Mouse (Mus musculus) embryonic facial prominence, embryonic 15.5 days (tissue): ENCODE measurements around the gene Bnc1. TPM values are rescaled to one million over a fixed set of nuclear protein-coding genes. Genes with fewer than 3 reads are reported as not detected.

ENCODE experiments used
- ATAC-seq: fragments of 200-750 bp; cut with Nextera tagmentation; 2 replicates; pipeline ENCODE4 v1.8.0; 2017; ENCODE audit warnings: low read depth, moderate TSS enrichment; ENCODE audit not compliant: insufficient number of reproducible peaks, low FRiP score, low TSS enrichment
- H3K27ac ChIP-seq: fragments of 300-500 bp; sonication (generic); replicated peaks from 2 replicates; pipeline ENCODE4 v1.5.1; 2015; ENCODE audit warnings: mild to moderate bottlenecking, inconsistent platforms
- H3K27me3 ChIP-seq: fragments of 300-500 bp; sonication (generic); 2 replicates; pipeline ENCODE4 v1.6.1; 2015; ENCODE audit warnings: inconsistent platforms
- H3K36me3 ChIP-seq: fragments of 300-500 bp; sonication (generic); 2 replicates; pipeline ENCODE4 v1.6.1; 2015; ENCODE audit warnings: mild to moderate bottlenecking, inconsistent platforms
- H3K4me1 ChIP-seq: fragments of 300-500 bp; sonication (generic); 2 replicates; pipeline ENCODE4 v1.6.1; 2015; ENCODE audit warnings: inconsistent platforms
- H3K4me2 ChIP-seq: fragments of 300-500 bp; sonication (generic); replicated peaks from 2 replicates; pipeline ENCODE4 v1.6.1; 2015; ENCODE audit warnings: mild to moderate bottlenecking, inconsistent platforms
- H3K4me3 ChIP-seq: fragments of 300-500 bp; sonication (generic); replicated peaks from 2 replicates; pipeline ENCODE4 v1.5.1; 2015; ENCODE audit warnings: mild to moderate bottlenecking, inconsistent platforms
- H3K9ac ChIP-seq: fragments of 300-500 bp; sonication (generic); 2 replicates; pipeline ENCODE4 v1.6.1; 2015; ENCODE audit warnings: inconsistent platforms
- H3K9me3 ChIP-seq: fragments of 300-500 bp; sonication (generic); replicated peaks from 2 replicates; pipeline ENCODE4 v1.6.1; 2016; ENCODE audit warnings: inconsistent platforms
- WGBS: fragments of 180-500 bp; shearing (Covaris S2); methylation state at CpG from one replicate; pipeline ENCODE4 v1.1.7; 2015; 5-methylcytosine and 5-hydroxymethylcytosine counted together
- polyA plus RNA-seq: library from polyadenylated mRNA; unstranded; fragments of >200 nt; fragmentation: Nextera tagmentation; extraction: Ambion mirVana; gene quantifications from 2 replicates; pipeline ENCODE4 v1.2.1, GENCODE M21; 2015

Bnc1 gene
- polyA plus RNA-seq, 1 experiment from 2014 or later = 1.6 TPM

- ATAC-seq = no peak
- H3K9ac ChIP-seq = no peak overlapping the region
- no peak overlapping the region for H3K4me3 ChIP-seq
- no peak overlapping the region for H3K27ac ChIP-seq
- 55% methylated on average over 2 of the region's 2 CpGs for WGBS
- H3K9me3 ChIP-seq = no peaks in the 10 kb centered on the region
- H3K4me2 ChIP-seq = no peak overlapping the region
- H3K36me3 ChIP-seq = no peaks in the 10 kb centered on the region
- no peaks in the 10 kb centered on the region for H3K4me1 ChIP-seq
- H3K27me3 ChIP-seq = peaks cover under 1% of the 10 kb centered on the region; the same call in 1 of the 2 replicates
These were observed 15.1 kb upstream of the Bnc1 start for GRCm38 (mm10) chr7:82007151-82007550.

DNA sequence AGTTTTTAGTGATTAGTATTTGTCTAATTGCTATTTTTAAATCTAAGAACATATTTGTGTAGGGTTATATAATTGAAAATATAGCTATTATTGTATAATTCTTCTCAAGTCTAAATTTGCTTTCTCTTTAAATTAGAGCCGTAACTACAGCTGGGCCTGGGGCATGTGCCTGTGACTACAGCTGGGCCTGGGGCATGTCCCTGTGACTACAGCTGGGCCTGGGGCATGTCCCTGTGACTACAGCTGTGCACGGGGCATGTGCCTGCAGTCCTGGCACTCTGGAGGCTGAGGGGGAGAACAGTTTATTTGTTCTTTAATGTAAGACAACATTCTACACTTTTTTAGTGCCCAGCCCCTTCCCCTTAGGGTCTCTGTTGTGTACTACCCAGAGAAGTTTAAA lies 12.1 kb upstream of the Bnc1 start:
- WGBS = 49% methylated on average over 2 of the region's 2 CpGs
- H3K9me3 ChIP-seq = no peaks in the 10 kb centered on the region
- no peak overlapping the region for H3K4me2 ChIP-seq
- no peak overlapping the region for H3K4me3 ChIP-seq
- H3K36me3 ChIP-seq = no peaks in the 10 kb centered on the region
- H3K4me1 ChIP-seq = no peaks in the 10 kb centered on the region
- peaks cover 6% of the 10 kb centered on the region; the same call in 1 of the 2 replicates for H3K27me3 ChIP-seq
- H3K27ac ChIP-seq = no peak overlapping the region
- ATAC-seq = no peak
- H3K9ac ChIP-seq = no peak overlapping the region

GRCm38 (mm10) chr7:81999816-82000215 lies 7.7 kb upstream of the Bnc1 start:
- H3K27ac ChIP-seq = no peak overlapping the region
- H3K36me3 ChIP-seq = no peaks in the 10 kb centered on the region
- ATAC-seq = no peak
- 38% methylated on average over 2 of the region's 2 CpGs for WGBS
- H3K4me2 ChIP-seq = no peak overlapping the region
- no peak overlapping the region for H3K4me3 ChIP-seq
- no peaks in the 10 kb centered on the region for H3K9me3 ChIP-seq
- no peak overlapping the region for H3K9ac ChIP-seq
- H3K4me1 ChIP-seq = peaks cover 5% of the 10 kb centered on the region; the same call in 1 of the 2 replicates
- peaks cover 28% of the 10 kb centered on the region for H3K27me3 ChIP-seq

DNA sequence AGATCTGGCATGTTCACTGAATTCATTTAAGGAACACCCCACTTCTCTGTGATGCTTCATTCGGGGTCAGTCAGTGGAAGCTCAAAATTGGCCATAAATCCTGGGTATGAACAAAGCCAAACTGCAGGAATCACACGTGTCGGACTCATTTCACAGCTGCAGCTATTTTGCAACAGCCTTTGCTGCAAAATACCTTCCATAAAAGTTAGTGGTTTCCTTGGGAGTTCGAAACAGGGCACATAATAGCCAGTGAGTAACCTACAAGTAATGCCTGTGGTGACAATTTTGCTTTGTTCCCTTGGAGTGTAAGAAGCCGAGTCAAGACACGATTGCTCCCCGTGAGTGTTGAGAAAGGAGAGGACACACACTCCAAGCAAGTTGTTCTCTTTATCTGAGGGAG lies 7.3 kb upstream of the Bnc1 start:
- Histone ChIP-seq H3K27ac (no peak overlapping the region), H3K9me3 (no peaks in the 10 kb centered on the region), H3K4me2 (no peak overlapping the region), H3K4me3 (no peak overlapping the region), H3K27me3 (peaks cover 32% of the 10 kb centered on the region), H3K4me1 (peaks cover 5% of the 10 kb centered on the region; the same call in 1 of the 2 replicates), H3K9ac (no peak overlapping the region), H3K36me3 (no peaks in the 10 kb centered on the region)
- 40% methylated on average over 7 of the region's 7 CpGs for WGBS
- ATAC-seq = no peak

DNA sequence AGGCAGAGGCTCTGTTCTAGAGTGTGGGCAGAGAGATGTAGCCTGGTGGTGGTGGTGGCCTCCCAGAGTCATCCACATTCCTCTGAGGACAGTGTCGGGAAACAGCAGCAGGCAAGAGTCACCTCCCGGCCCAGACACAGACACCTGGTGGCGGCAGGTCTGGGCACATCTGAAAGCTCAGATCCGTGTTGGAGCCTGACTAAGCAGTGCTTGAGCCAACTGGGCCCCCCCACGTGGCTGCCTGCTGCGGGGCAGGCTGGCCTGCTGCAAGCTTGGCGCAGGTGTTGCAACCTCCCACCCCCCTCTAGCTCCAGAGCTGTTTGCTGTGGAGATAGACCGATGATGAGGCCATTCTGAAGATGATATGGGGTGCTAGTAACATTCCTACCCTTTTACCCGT lies 3.9 kb upstream of the Bnc1 start:
- Histone ChIP-seq H3K9me3 (no peaks in the 10 kb centered on the region), H3K27me3 (peaks cover 59% of the 10 kb centered on the region), H3K4me3 (no peak overlapping the region), H3K36me3 (no peaks in the 10 kb centered on the region), H3K27ac (no peak overlapping the region), H3K4me1 (peaks cover 24% of the 10 kb centered on the region), H3K9ac (no peak overlapping the region), H3K4me2 (no peak overlapping the region)
- 14% methylated on average over 9 of the region's 9 CpGs for WGBS
- peak; percentile 15; the same call in 1 of the 2 replicates for ATAC-seq

DNA sequence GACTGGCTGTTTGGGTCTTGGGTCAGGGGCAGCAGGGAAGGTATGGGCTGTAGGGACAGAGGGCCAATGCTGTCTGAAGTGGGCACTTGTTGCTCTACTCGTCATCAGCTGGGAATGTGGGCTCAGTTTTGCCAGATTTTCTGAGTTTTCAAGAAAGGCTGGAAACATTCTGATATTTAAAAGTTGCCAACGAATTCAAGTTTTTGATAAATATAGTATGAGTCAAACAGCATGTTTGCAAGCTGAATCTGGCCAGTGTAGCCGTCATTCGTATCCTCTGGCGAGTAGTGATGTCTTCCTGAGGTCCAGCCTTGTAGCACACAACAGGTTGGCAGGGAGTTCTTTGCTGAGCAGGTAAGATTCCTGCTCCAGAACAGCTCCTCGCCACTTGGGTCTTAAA lies 3.0 kb upstream of the Bnc1 start:
- WGBS = 79% methylated on average over 6 of the region's 6 CpGs
- ATAC-seq = no peak
- H3K27me3 ChIP-seq = peaks cover 60% of the 10 kb centered on the region
- no peak overlapping the region for H3K4me2 ChIP-seq
- H3K9ac ChIP-seq = no peak overlapping the region
- no peaks in the 10 kb centered on the region for H3K36me3 ChIP-seq
- H3K9me3 ChIP-seq = no peaks in the 10 kb centered on the region
- H3K4me1 ChIP-seq = peaks cover 24% of the 10 kb centered on the region
- no peak overlapping the region for H3K27ac ChIP-seq
- no peak overlapping the region for H3K4me3 ChIP-seq

- WGBS = 34% methylated on average over 7 of the region's 7 CpGs
- Histone ChIP-seq H3K36me3 (no peaks in the 10 kb centered on the region), H3K4me2 (peak overlapping the region; percentile 94), H3K4me1 (peaks cover 24% of the 10 kb centered on the region), H3K9ac (no peak overlapping the region), H3K4me3 (peak overlapping the region; percentile 53; the same call in 1 of the 2 replicates), H3K27me3 (peaks cover 69% of the 10 kb centered on the region), H3K9me3 (no peaks in the 10 kb centered on the region), H3K27ac (no peak overlapping the region)
- no peak for ATAC-seq
These were observed 1.0 kb upstream of the Bnc1 start for GRCm38 (mm10) chr7:81993140-81993539.

GRCm38 (mm10) chr7:81991611-81992061 lies 456 bp downstream of the Bnc1 start:
- H3K9me3 ChIP-seq = no peaks in the 10 kb centered on the region
- H3K27ac ChIP-seq = no peak overlapping the region
- under 1% methylated on average over 36 of the region's 36 CpGs for whole genome bisulfite sequencing
- peaks cover 71% of the 10 kb centered on the region for H3K27me3 ChIP-seq
- no peaks in the 10 kb centered on the region for H3K36me3 ChIP-seq
- peak overlapping the region; percentile 27 for H3K9ac ChIP-seq
- ATAC-seq = no peak
- H3K4me3 ChIP-seq = peak overlapping the region; percentile 53
- peak overlapping the region; percentile 94 for H3K4me2 ChIP-seq
- H3K4me1 ChIP-seq = peaks cover 24% of the 10 kb centered on the region

DNA sequence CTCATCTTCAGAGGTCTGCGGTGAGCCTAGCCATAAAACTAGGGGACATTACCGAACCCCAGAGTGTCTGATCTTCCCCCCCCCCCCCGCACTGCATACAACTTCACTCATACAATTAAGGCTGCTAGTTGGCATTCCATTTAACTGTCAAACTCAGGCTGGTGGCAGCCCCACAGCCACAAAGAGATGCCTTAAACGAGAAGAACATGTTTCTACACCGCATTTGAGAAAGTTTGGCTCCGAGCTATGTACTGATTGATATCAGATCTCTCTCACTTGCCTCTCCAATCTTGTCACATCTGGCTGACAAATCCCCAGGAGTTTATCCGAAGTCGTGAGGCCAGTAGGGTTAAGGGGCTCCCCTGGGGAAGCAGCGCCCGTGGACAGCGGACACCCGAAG lies 976 bp downstream of the Bnc1 start:
- WGBS = 1% methylated on average over 12 of the region's 12 CpGs
- ATAC-seq = no peak
- peaks cover 23% of the 10 kb centered on the region for H3K4me1 ChIP-seq
- H3K4me3 ChIP-seq = peak overlapping the region; percentile 53
- no peaks in the 10 kb centered on the region for H3K9me3 ChIP-seq
- peak overlapping the region; percentile 94 for H3K4me2 ChIP-seq
- peaks cover 71% of the 10 kb centered on the region for H3K27me3 ChIP-seq
- H3K36me3 ChIP-seq = no peaks in the 10 kb centered on the region
- H3K9ac ChIP-seq = no peak overlapping the region
- H3K27ac ChIP-seq = no peak overlapping the region

DNA sequence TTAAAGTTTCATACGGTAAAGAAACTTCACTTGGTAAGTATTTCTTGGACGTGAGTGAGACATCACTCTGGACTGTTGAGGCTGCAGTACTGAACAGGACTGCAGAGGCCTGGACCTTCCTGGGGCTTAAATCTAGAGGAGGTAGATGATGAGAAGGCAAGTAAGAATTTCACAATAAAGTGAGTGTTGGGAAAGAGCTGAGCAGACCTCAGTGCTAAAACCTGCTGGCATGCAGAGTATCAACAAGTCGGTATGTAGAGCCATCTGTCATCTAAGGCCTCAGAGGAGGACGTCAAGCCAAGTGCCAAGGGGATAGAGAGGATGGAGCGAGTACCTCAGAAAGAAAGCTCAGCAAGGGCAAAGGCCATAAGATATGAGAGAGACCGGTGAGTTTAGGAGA lies 8.4 kb downstream of the Bnc1 start:
- no peaks in the 10 kb centered on the region for H3K36me3 ChIP-seq
- H3K4me2 ChIP-seq = no peak overlapping the region
- H3K9ac ChIP-seq = no peak overlapping the region
- no peaks in the 10 kb centered on the region for H3K4me1 ChIP-seq
- no peak overlapping the region for H3K4me3 ChIP-seq
- ATAC-seq = no peak
- peaks cover 7% of the 10 kb centered on the region; the same call in 1 of the 2 replicates for H3K27me3 ChIP-seq
- no peak overlapping the region for H3K27ac ChIP-seq
- 82% methylated on average over 6 of the region's 6 CpGs for WGBS
- no peaks in the 10 kb centered on the region for H3K9me3 ChIP-seq

- Histone ChIP-seq H3K27me3 (no peaks in the 10 kb centered on the region), H3K4me2 (no peak overlapping the region), H3K27ac (no peak overlapping the region), H3K4me3 (no peak overlapping the region), H3K4me1 (no peaks in the 10 kb centered on the region), H3K9me3 (no peaks in the 10 kb centered on the region), H3K36me3 (no peaks in the 10 kb centered on the region), H3K9ac (no peak overlapping the region)
- no peak for ATAC-seq
- WGBS = 75% methylated on average over 8 of the region's 8 CpGs
These were observed 13.8 kb downstream of the Bnc1 start for GRCm38 (mm10) chr7:81978304-81978703.

GRCm38 (mm10) chr7:81974616-81975015 lies 17.5 kb downstream of the Bnc1 start:
- Histone ChIP-seq H3K9me3 (no peaks in the 10 kb centered on the region), H3K27me3 (no peaks in the 10 kb centered on the region), H3K4me3 (no peak overlapping the region), H3K4me1 (no peaks in the 10 kb centered on the region), H3K27ac (no peak overlapping the region), H3K9ac (no peak overlapping the region), H3K36me3 (no peaks in the 10 kb centered on the region), H3K4me2 (no peak overlapping the region)
- WGBS = 88% methylated on average over 10 of the region's 10 CpGs
- ATAC-seq = no peak
